Mouse (Mus musculus) MEL (cell line): ENCODE measurements around the gene Miga2. TPM values are rescaled to one million over a fixed set of nuclear protein-coding genes. Genes with fewer than 3 reads are reported as not detected.

ENCODE experiments used
- DNase-seq: peaks from one replicate; pipeline ENCODE4 v3.0.0; 2011; ENCODE audit warnings: low read depth, low spot score
- H3K27ac ChIP-seq: 2 replicates; pipeline ENCODE4 v1.5.1; 2012; ENCODE audit warnings: low read depth, mild to moderate bottlenecking, control low read depth, low read length, moderate library complexity; ENCODE audit not compliant: control insufficient read depth
- H3K27me3 ChIP-seq, 2 experiments: fragments of 150-350 bp in 1 of 2; sonication (generic) in 1 of 2; 2 replicates each; pipeline ENCODE4 v1.6.1; 2012; ENCODE audit warnings: low read length in 2 of 2, mild to moderate bottlenecking in 2 of 2, improper control_type of control experiment in 1 of 2, moderate library complexity in 1 of 2; ENCODE audit not compliant: insufficient read depth in 2 of 2, control insufficient read depth in 1 of 2
- H3K36me3 ChIP-seq, 2 experiments: 2 replicates each; pipeline ENCODE4 v1.6.1; 2012 to 2014; ENCODE audit warnings: low read length in 2 of 2, improper control_type of control experiment in 1 of 2, inconsistent platforms in 1 of 2, mild to moderate bottlenecking in 1 of 2; ENCODE audit not compliant: insufficient read depth in 2 of 2, control insufficient read depth in 1 of 2
- H3K4me1 ChIP-seq, 2 experiments: fragments of 150-350 bp in 1 of 2; sonication (generic) in 1 of 2; 2 replicates each; pipeline ENCODE4 v1.6.1; 2012; ENCODE audit warnings: low read length in 2 of 2, improper control_type of control experiment in 1 of 2, mild to moderate bottlenecking in 1 of 2; ENCODE audit not compliant: insufficient read depth in 2 of 2, control insufficient read depth in 1 of 2
- H3K4me3 ChIP-seq, 2 experiments: fragments of 150-350 bp in 1 of 2; sonication (generic) in 1 of 2; 2 replicates each; pipeline ENCODE4 v1.5.1; 2012; ENCODE audit warnings: low read depth in 2 of 2, low read length in 2 of 2, mild to moderate bottlenecking in 2 of 2, moderate library complexity in 2 of 2, control low read depth in 1 of 2, improper control_type of control experiment in 1 of 2; ENCODE audit not compliant: control insufficient read depth in 1 of 2, insufficient read depth in 1 of 2
- H3K79me2 ChIP-seq: 2 replicates; pipeline ENCODE4 v1.6.1; 2012; ENCODE audit warnings: mild to moderate bottlenecking, low read length, moderate library complexity; ENCODE audit not compliant: control insufficient read depth, poor library complexity, insufficient read depth
- H3K9ac ChIP-seq: 2 replicates; pipeline ENCODE4 v1.6.1; 2012; ENCODE audit warnings: low read depth, mild to moderate bottlenecking, control low read depth, low read length, moderate library complexity; ENCODE audit not compliant: control insufficient read depth, poor library complexity, severe bottlenecking
- H3K9me3 ChIP-seq: fragments of 150-350 bp; sonication (generic); replicated peaks from 2 replicates; pipeline ENCODE4 v1.6.1; 2012; ENCODE audit warnings: mild to moderate bottlenecking, low read length, improper control_type of control experiment, moderate library complexity; ENCODE audit not compliant: insufficient read depth
- BHLHE40 ChIP-seq: IDR thresholded peaks from 2 replicates; pipeline ENCODE4 v1.6.1; 2012; ENCODE audit warnings: low read depth, mild to moderate bottlenecking, inconsistent platforms, low read length, improper control_type of control experiment, borderline replicate concordance
- EP300 ChIP-seq, 2 experiments: IDR thresholded peaks; 2 replicates each; pipeline ENCODE4 v1.6.1; 2011; ENCODE audit warnings: improper control_type of control experiment in 2 of 2, low read length in 2 of 2, low read depth in 1 of 2, mild to moderate bottlenecking in 1 of 2
- KAT2A ChIP-seq: conservative IDR thresholded peaks from 2 replicates; pipeline ENCODE4 v1.6.1; 2012; ENCODE audit warnings: low read depth, low read length, improper control_type of control experiment, inconsistent platforms
- MAFK ChIP-seq: IDR thresholded peaks from 2 replicates; pipeline ENCODE4 v1.6.1; 2011; ENCODE audit warnings: low read depth, mild to moderate bottlenecking, low read length, improper control_type of control experiment, borderline replicate concordance
- MYC ChIP-seq: IDR thresholded peaks from 2 replicates; pipeline ENCODE4 v1.6.1; 2011; ENCODE audit warnings: low read depth, mild to moderate bottlenecking, low read length, improper control_type of control experiment, moderate library complexity
- RAD21 ChIP-seq: IDR thresholded peaks from 2 replicates; pipeline ENCODE4 v1.6.1; 2011; ENCODE audit warnings: mild to moderate bottlenecking, low read depth, low read length, improper control_type of control experiment
- RCOR1 ChIP-seq: IDR thresholded peaks from 2 replicates; pipeline ENCODE4 v1.6.1; 2012; ENCODE audit warnings: low read depth, mild to moderate bottlenecking, inconsistent platforms, low read length, improper control_type of control experiment
- ZC3H11A ChIP-seq: IDR thresholded peaks from 2 replicates; pipeline ENCODE4 v1.6.1; 2012; ENCODE audit warnings: low read depth, mild to moderate bottlenecking, inconsistent platforms, low read length, improper control_type of control experiment
- polyA plus RNA-seq, 2 experiments: library from polyadenylated mRNA; stranded (reverse) in 1 of 2; unstranded in 1 of 2; fragments of >175 nt in 1 of 2; fragments of >200 nt in 1 of 2; gene quantifications; 2 replicates each; pipeline versions ENCODE4 v1.2.1 to v1.2.4; 2012; ENCODE audit warnings: low replicate concordance in 2 of 2, low read depth in 1 of 2; ENCODE audit not compliant: insufficient read length in 2 of 2, insufficient read depth in 1 of 2, missing spikeins in 1 of 2
- total RNA-seq: library from RNA; depleted of rRNA; stranded (reverse); fragments of 300-350 nt; gene quantifications from 2 replicates; pipeline ENCODE4 v1.2.3, GENCODE M21; 2012

Gene Miga2
- total and polyA plus RNA-seq, 3 experiments: 20.3 to 25.8 TPM; not detected in 1

- H3K79me2 ChIP-seq: no peaks in the 10 kb centered on the region
- no peak overlapping the region for H3K9ac ChIP-seq
- no peaks in the 10 kb centered on the region for H3K4me1 ChIP-seq
- H3K36me3 ChIP-seq: peaks cover 0 to 31% of the 10 kb centered on the region in 2 experiments; a peak in 2 of 4 replicates
- H3K9me3 ChIP-seq: no peaks in the 10 kb centered on the region
- no peaks in the 10 kb centered on the region for H3K27me3 ChIP-seq
- DNase-seq: no peak
- TF ChIP-seq RAD21 (no peak), MAFK (no peak)
- H3K27ac ChIP-seq: no peak overlapping the region
- no peak overlapping the region for H3K4me3 ChIP-seq
Measured at GRCm38 (mm10) chr2:30319260-30319659, 44.8 kb upstream of the Miga2 start.

GRCm38 (mm10) chr2:30323111-30323510 is 40.9 kb upstream of the Miga2 start:
- TF ChIP-seq EP300 (IDR thresholded peaks at IDR 0.05; ENCODE audit: low read depth in 1 of 2, low read length in 2 of 2) (no peak), ZC3H11A (no peak), KAT2A (no peak), BHLHE40 (no peak)
- TF ChIP-seq, all 39 proteins: peak for 0
- Histone ChIP-seq H3K9me3 (no peaks in the 10 kb centered on the region), H3K9ac (no peak overlapping the region), H3K36me3 (peaks cover 0 to 28% of the 10 kb centered on the region in 2 experiments; a peak in 2 of 4 replicates), H3K27me3 (no peaks in the 10 kb centered on the region), H3K79me2 (no peaks in the 10 kb centered on the region), H3K27ac (no peak overlapping the region), H3K4me1 (no peaks in the 10 kb centered on the region), H3K4me3 (no peak overlapping the region)
- DNase-seq: no peak

- H3K4me3 ChIP-seq: no peak overlapping the region
- TF ChIP-seq ZC3H11A (no peak), RAD21 (no peak), BHLHE40 (no peak), EP300 (IDR thresholded peaks at IDR 0.05; ENCODE audit: low read depth in 1 of 2, low read length in 2 of 2) (no peak), RCOR1 (no peak)
- peaks cover 0 to 24% of the 10 kb centered on the region in 2 experiments; a peak in 2 of 4 replicates for H3K36me3 ChIP-seq
- H3K79me2 ChIP-seq: no peaks in the 10 kb centered on the region
- DNase-seq: no peak
- H3K9me3 ChIP-seq: no peaks in the 10 kb centered on the region
- H3K27me3 ChIP-seq: no peaks in the 10 kb centered on the region
- no peaks in the 10 kb centered on the region for H3K4me1 ChIP-seq
- no peak overlapping the region for H3K27ac ChIP-seq
- H3K9ac ChIP-seq: no peak overlapping the region
Measured at GRCm38 (mm10) chr2:30325296-30325695, 38.7 kb upstream of the Miga2 start.

GRCm38 (mm10) chr2:30327276-30327675 is 36.8 kb upstream of the Miga2 start:
- Histone ChIP-seq H3K27me3 (no peaks in the 10 kb centered on the region), H3K36me3 (peaks cover 0 to 20% of the 10 kb centered on the region in 2 experiments; a peak in 2 of 4 replicates), H3K9me3 (no peaks in the 10 kb centered on the region), H3K27ac (no peak overlapping the region), H3K9ac (no peak overlapping the region), H3K4me1 (no peaks in the 10 kb centered on the region), H3K79me2 (no peaks in the 10 kb centered on the region), H3K4me3 (no peak overlapping the region)
- TF ChIP-seq MYC: no peak
- DNase-seq: no peak
